Mouse (Mus musculus): ENCODE results near the gene Gpc1. TPM values are rescaled to one million over a fixed set of nuclear protein-coding genes. Genes with fewer than 3 reads are reported as not detected.

Gene Gpc1
- polyA plus RNA-seq, 1 experiment: 380 TPM

- Histone ChIP-seq H3ac (ENCODE audit: control insufficient read depth, insufficient read length, low read depth) (no peak overlapping the region), H3K36me3 (ENCODE audit: control insufficient read depth, insufficient read depth) (peaks cover 22% of the 10 kb centered on the region), H3K27me3 (ENCODE audit: control insufficient read depth, insufficient read depth, insufficient read length) (no peaks in the 10 kb centered on the region), H3K79me2 (ENCODE audit: control insufficient read depth, insufficient read depth) (no peaks in the 10 kb centered on the region), H3K4me3 (ENCODE audit: insufficient read depth, poor library complexity, severe bottlenecking) (no peak overlapping the region), H3K79me3 (ENCODE audit: low read depth) (no peaks in the 10 kb centered on the region)
- no peak for TF ChIP-seq USF1 (IDR thresholded peaks at IDR 0.05; ENCODE audit: low read depth)
- no peak for TF ChIP-seq MYOD1 (IDR thresholded peaks at IDR 0.05; ENCODE audit: control insufficient read depth, insufficient read length, low read depth)
- TF ChIP-seq FOSL1 (IDR thresholded peaks at IDR 0.05; ENCODE audit: insufficient read depth, low read length, poor library complexity, severe bottlenecking): no peak
- no peak for TF ChIP-seq CEBPB (IDR thresholded peaks at IDR 0.05; ENCODE audit: low read depth)
Observed at GRCm38 (mm10) chr1:92863268-92863667, 31.8 kb downstream of the Gpc1 start.

- TF ChIP-seq USF1 (IDR thresholded peaks at IDR 0.05; ENCODE audit: low read depth) (no peak), MYOG (IDR thresholded peaks at IDR 0.05; ENCODE audit: control insufficient read depth, extremely low read depth, insufficient read length) (no peak), CTCF (IDR thresholded peaks at IDR 0.05; ENCODE audit: control insufficient read depth, insufficient read depth, insufficient read length) (no peak), CEBPB (IDR thresholded peaks at IDR 0.05; ENCODE audit: low read depth) (no peak), MYOD1 (IDR thresholded peaks at IDR 0.05; ENCODE audit: control insufficient read depth, insufficient read length, low read depth) (no peak), MAX (IDR thresholded peaks at IDR 0.05) (no peak), FOSL1 (IDR thresholded peaks at IDR 0.05; ENCODE audit: insufficient read depth, low read length, poor library complexity, severe bottlenecking) (no peak)
- no peaks in the 10 kb centered on the region for H3K36me3 ChIP-seq (ENCODE audit: control insufficient read depth, insufficient read depth)
- no peaks in the 10 kb centered on the region for H3K27me3 ChIP-seq (ENCODE audit: control insufficient read depth, insufficient read depth, insufficient read length)
- no peak overlapping the region for H3ac ChIP-seq (ENCODE audit: control insufficient read depth, insufficient read length, low read depth)
- no peak overlapping the region for H3K4me3 ChIP-seq (ENCODE audit: insufficient read depth, poor library complexity, severe bottlenecking)
- no peaks in the 10 kb centered on the region for H3K79me2 ChIP-seq (ENCODE audit: control insufficient read depth, insufficient read depth)
- H3K79me3 ChIP-seq (ENCODE audit: low read depth): no peaks in the 10 kb centered on the region
Observed at GRCm38 (mm10) chr1:92866170-92866569, 34.7 kb downstream of the Gpc1 start.

GRCm38 (mm10) chr1:92869985-92870384 lies 38.5 kb downstream of the Gpc1 start:
- Histone ChIP-seq H3ac (ENCODE audit: control insufficient read depth, insufficient read length, low read depth) (no peak overlapping the region), H3K36me3 (ENCODE audit: control insufficient read depth, insufficient read depth) (no peaks in the 10 kb centered on the region), H3K79me2 (ENCODE audit: control insufficient read depth, insufficient read depth) (no peaks in the 10 kb centered on the region), H3K4me3 (ENCODE audit: insufficient read depth, poor library complexity, severe bottlenecking) (no peak overlapping the region), H3K79me3 (ENCODE audit: low read depth) (no peaks in the 10 kb centered on the region), H3K27me3 (ENCODE audit: control insufficient read depth, insufficient read depth, insufficient read length) (peaks cover 10% of the 10 kb centered on the region)
- no peak for TF ChIP-seq USF1 (IDR thresholded peaks at IDR 0.05; ENCODE audit: low read depth)
- no peak for TF ChIP-seq MAX (IDR thresholded peaks at IDR 0.05)
- no peak for TF ChIP-seq CTCF (IDR thresholded peaks at IDR 0.05; ENCODE audit: control insufficient read depth, insufficient read depth, insufficient read length)
- no peak for TF ChIP-seq FOSL1 (IDR thresholded peaks at IDR 0.05; ENCODE audit: insufficient read depth, low read length, poor library complexity, severe bottlenecking)
- TF ChIP-seq CEBPB (IDR thresholded peaks at IDR 0.05; ENCODE audit: low read depth): no peak
- no peak for TF ChIP-seq MYOD1 (IDR thresholded peaks at IDR 0.05; ENCODE audit: control insufficient read depth, insufficient read length, low read depth)
- TF ChIP-seq MYOG (IDR thresholded peaks at IDR 0.05; ENCODE audit: control insufficient read depth, extremely low read depth, insufficient read length): no peak

- Histone ChIP-seq H3K4me3 (ENCODE audit: insufficient read depth, poor library complexity, severe bottlenecking) (no peak overlapping the region), H3K79me3 (ENCODE audit: low read depth) (no peaks in the 10 kb centered on the region), H3ac (ENCODE audit: control insufficient read depth, insufficient read length, low read depth) (no peak overlapping the region), H3K36me3 (ENCODE audit: control insufficient read depth, insufficient read depth) (no peaks in the 10 kb centered on the region), H3K27me3 (ENCODE audit: control insufficient read depth, insufficient read depth, insufficient read length) (peaks cover 21% of the 10 kb centered on the region), H3K79me2 (ENCODE audit: control insufficient read depth, insufficient read depth) (no peaks in the 10 kb centered on the region)
- no peak for TF ChIP-seq FOSL1 (IDR thresholded peaks at IDR 0.05; ENCODE audit: insufficient read depth, low read length, poor library complexity, severe bottlenecking)
- TF ChIP-seq USF1 (IDR thresholded peaks at IDR 0.05; ENCODE audit: low read depth): no peak
Observed at GRCm38 (mm10) chr1:92872666-92873065, 41.2 kb downstream of the Gpc1 start.

- Histone ChIP-seq H3K27me3 (ENCODE audit: control insufficient read depth, insufficient read depth, insufficient read length) (peaks cover 21% of the 10 kb centered on the region), H3K79me2 (ENCODE audit: control insufficient read depth, insufficient read depth) (no peaks in the 10 kb centered on the region), H3ac (ENCODE audit: control insufficient read depth, insufficient read length, low read depth) (no peak overlapping the region), H3K79me3 (ENCODE audit: low read depth) (no peaks in the 10 kb centered on the region), H3K4me3 (ENCODE audit: insufficient read depth, poor library complexity, severe bottlenecking) (no peak overlapping the region), H3K36me3 (ENCODE audit: control insufficient read depth, insufficient read depth) (no peaks in the 10 kb centered on the region)
- no peak for TF ChIP-seq MYOD1 (IDR thresholded peaks at IDR 0.05; ENCODE audit: control insufficient read depth, insufficient read length, low read depth)
- TF ChIP-seq MAX (IDR thresholded peaks at IDR 0.05): no peak
- no peak for TF ChIP-seq USF1 (IDR thresholded peaks at IDR 0.05; ENCODE audit: low read depth)
- no peak for TF ChIP-seq CTCF (IDR thresholded peaks at IDR 0.05; ENCODE audit: control insufficient read depth, insufficient read depth, insufficient read length)
- no peak for TF ChIP-seq MYOG (IDR thresholded peaks at IDR 0.05; ENCODE audit: control insufficient read depth, extremely low read depth, insufficient read length)
- no peak for TF ChIP-seq FOSL1 (IDR thresholded peaks at IDR 0.05; ENCODE audit: insufficient read depth, low read length, poor library complexity, severe bottlenecking)
- TF ChIP-seq CEBPB (IDR thresholded peaks at IDR 0.05; ENCODE audit: low read depth): no peak
Observed at GRCm38 (mm10) chr1:92874011-92874410, 42.6 kb downstream of the Gpc1 start.

- Histone ChIP-seq H3K79me3 (ENCODE audit: low read depth) (no peaks in the 10 kb centered on the region), H3K36me3 (ENCODE audit: control insufficient read depth, insufficient read depth) (no peaks in the 10 kb centered on the region), H3K79me2 (ENCODE audit: control insufficient read depth, insufficient read depth) (no peaks in the 10 kb centered on the region), H3K27me3 (ENCODE audit: control insufficient read depth, insufficient read depth, insufficient read length) (peaks cover 21% of the 10 kb centered on the region), H3K4me3 (ENCODE audit: insufficient read depth, poor library complexity, severe bottlenecking) (no peak overlapping the region), H3ac (ENCODE audit: control insufficient read depth, insufficient read length, low read depth) (no peak overlapping the region)
- TF ChIP-seq MYOD1 (IDR thresholded peaks at IDR 0.05; ENCODE audit: control insufficient read depth, insufficient read length, low read depth): no peak
- TF ChIP-seq MYOG (IDR thresholded peaks at IDR 0.05; ENCODE audit: control insufficient read depth, extremely low read depth, insufficient read length): no peak
- TF ChIP-seq CEBPB (IDR thresholded peaks at IDR 0.05; ENCODE audit: low read depth): no peak
- TF ChIP-seq CTCF (IDR thresholded peaks at IDR 0.05; ENCODE audit: control insufficient read depth, insufficient read depth, insufficient read length): no peak
Observed at GRCm38 (mm10) chr1:92875360-92876111, 44.1 kb downstream of the Gpc1 start.
